Mouse (Mus musculus): ENCODE results near the gene Kif27. TPM values are rescaled to one million over a fixed set of nuclear protein-coding genes. Genes with fewer than 3 reads are reported as not detected.
"Not testable (repeated sequence)": the region's sequence is repeated elsewhere in the genome, so short reads cannot be mapped to it uniquely, and the experiment has no call there.

Gene Kif27
- 1.3 and 1.7 TPM in 2 replicates for polyA plus RNA-seq (2014; fragmentation: Nextera tagmentation; extraction: Ambion mirVana)

DNA sequence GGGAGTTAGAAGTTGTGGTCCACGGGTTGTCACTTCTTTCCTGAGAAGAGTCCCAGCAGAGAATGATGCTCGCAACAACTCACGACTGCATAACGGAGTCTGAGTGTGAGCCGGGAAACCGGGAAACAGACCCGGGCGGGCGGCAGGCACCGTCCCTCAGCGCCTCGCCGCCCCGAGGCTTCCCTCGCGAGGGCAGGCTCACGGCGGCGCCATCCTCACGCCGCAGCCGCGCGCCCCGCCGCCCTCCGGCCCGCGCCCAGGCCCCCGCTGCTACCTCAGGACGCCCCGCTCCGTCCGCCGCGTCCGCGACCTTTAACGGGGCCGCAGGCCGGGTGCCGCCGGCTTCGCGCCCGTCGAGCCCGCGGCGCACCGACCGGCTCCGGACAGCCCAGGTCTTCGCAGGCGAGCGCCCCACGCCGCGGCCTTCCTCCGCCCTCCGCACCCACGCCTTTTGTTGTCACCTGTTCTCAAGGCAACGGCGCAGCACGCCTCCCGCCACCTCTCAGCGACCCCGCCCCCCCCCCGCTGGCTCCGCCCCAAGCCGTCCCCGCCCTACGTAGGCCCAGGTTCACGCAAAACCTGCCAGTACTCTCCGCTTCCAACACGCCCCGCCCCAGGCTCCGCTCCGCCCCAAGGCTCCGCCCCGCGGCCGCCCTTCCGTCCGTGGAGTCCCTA, at the start of gene Kif27:
Kif27 (minus strand) TSS at position 494 of the 675 bp plus-strand sequence.
- peak within 1 kb of the TSS; percentile 62 for H3K9ac ChIP-seq (ENCODE audit: low read length)
- H3K4me2 ChIP-seq (ENCODE audit: low read depth, low read length, severe bottlenecking), result peak within 1 kb of the TSS; percentile 87
- H3K27me3 ChIP-seq (ENCODE audit: control insufficient read depth, insufficient read depth, low read length), result no peaks in the 10 kb centered on the region
- ATAC-seq (replicated peaks; ENCODE audit: low FRiP score), result peak; percentile 96
- H3K4me3 ChIP-seq (ENCODE audit: low read depth, low read length), result peak within 1 kb of the TSS; percentile 64
- no peak within 1 kb of the TSS for H3K27ac ChIP-seq (ENCODE audit: low read depth, low read length)
- DNase-seq (ENCODE audit: low spot score), result peak; percentile 94
- WGBS, result under 1% methylated on average over 67 of the region's 85 CpGs
- H3K4me1 ChIP-seq (replicated peaks; ENCODE audit: control insufficient read depth, insufficient read depth, low read length), result no peaks in the 10 kb centered on the region
- H3K9me3 ChIP-seq (ENCODE audit: control insufficient read depth, low read length), result no peaks in the 10 kb centered on the region
- no peaks in the 10 kb centered on the region for H3K36me3 ChIP-seq (ENCODE audit: control insufficient read depth, insufficient read depth, low read length)

DNA sequence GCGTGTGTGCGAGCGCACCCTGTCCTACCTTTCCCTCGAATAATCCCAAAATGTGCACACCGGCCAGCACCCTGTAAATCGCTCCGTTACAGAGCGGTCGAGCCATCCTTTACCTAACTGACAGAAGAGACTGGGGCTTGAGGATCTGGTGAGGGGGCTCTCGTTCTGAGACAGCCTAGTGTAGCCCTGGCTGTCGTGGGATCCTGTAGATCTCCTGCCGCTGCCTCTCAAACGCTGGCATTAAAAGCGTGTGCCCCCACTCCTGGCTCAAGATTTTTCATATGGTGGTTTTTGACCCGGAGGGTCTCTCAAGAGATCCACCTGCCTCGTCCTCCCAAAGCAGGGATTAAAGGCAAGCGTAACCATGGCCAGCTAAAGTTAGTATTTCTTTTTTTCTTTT, 44.3 kb upstream of the Kif27 start, which contains the start of gene Hnrnpk:
Hnrnpk (minus strand) TSS at position 101 of the 400 bp plus-strand sequence.
- peak within 1 kb of the TSS; percentile 100 for H3K4me3 ChIP-seq (ENCODE audit: low read depth, low read length)
- H3K27ac ChIP-seq (ENCODE audit: low read depth, low read length), result peak within 1 kb of the TSS; percentile 98
- H3K4me1 ChIP-seq (replicated peaks; ENCODE audit: control insufficient read depth, insufficient read depth, low read length); H3K9me3 ChIP-seq (ENCODE audit: control insufficient read depth, low read length); DNase-seq (ENCODE audit: low spot score); ATAC-seq (replicated peaks; ENCODE audit: low FRiP score); H3K36me3 ChIP-seq (ENCODE audit: control insufficient read depth, insufficient read depth, low read length); H3K27me3 ChIP-seq (ENCODE audit: control insufficient read depth, insufficient read depth, low read length): not testable (repeated sequence)
- H3K9ac ChIP-seq (ENCODE audit: low read length), result peak within 1 kb of the TSS; percentile 100
- H3K4me2 ChIP-seq (ENCODE audit: low read depth, low read length, severe bottlenecking), result peak within 1 kb of the TSS; percentile 55
- 8% methylated on average over 15 of the region's 17 CpGs for WGBS

DNA sequence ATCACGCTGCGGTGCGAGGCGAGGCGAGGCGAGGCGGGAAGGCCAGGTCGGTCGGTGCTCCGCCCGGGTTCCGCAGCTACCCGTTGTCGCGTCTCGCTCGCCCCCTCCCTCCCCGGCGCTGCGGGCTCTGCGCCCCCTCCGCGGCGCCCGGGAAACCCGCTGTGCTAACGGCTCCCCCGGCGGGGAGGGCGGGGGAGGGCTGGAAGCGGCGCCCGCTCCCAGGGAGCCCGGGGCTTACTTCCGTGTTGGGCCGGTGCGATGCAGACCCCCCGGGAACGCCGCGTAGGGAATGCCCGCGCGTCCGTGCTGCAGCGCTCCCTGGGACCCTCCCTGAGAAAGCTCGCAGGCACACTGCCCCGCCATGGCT, 43.8 kb upstream of the Kif27 start:
- Histone ChIP-seq H3K4me3 (ENCODE audit: low read depth, low read length) (peak overlapping the region; percentile 100), H3K36me3 (ENCODE audit: control insufficient read depth, insufficient read depth, low read length) (peaks cover 6% of the 10 kb centered on the region), H3K27ac (ENCODE audit: low read depth, low read length) (peak overlapping the region; percentile 98), H3K9ac (ENCODE audit: low read length) (peak overlapping the region; percentile 100), H3K4me2 (ENCODE audit: low read depth, low read length, severe bottlenecking) (peak overlapping the region; percentile 55), H3K27me3 (ENCODE audit: control insufficient read depth, insufficient read depth, low read length) (no peaks in the 10 kb centered on the region), H3K9me3 (ENCODE audit: control insufficient read depth, low read length) (no peaks in the 10 kb centered on the region), H3K4me1 (replicated peaks; ENCODE audit: control insufficient read depth, insufficient read depth, low read length) (no peaks in the 10 kb centered on the region; the same call in 1 of the 2 replicates)
- DNase-seq (ENCODE audit: low spot score), result no peak
- peak; percentile 63 for ATAC-seq (replicated peaks; ENCODE audit: low FRiP score)
- 0% methylated on average over 26 of the region's 48 CpGs for WGBS

DNA sequence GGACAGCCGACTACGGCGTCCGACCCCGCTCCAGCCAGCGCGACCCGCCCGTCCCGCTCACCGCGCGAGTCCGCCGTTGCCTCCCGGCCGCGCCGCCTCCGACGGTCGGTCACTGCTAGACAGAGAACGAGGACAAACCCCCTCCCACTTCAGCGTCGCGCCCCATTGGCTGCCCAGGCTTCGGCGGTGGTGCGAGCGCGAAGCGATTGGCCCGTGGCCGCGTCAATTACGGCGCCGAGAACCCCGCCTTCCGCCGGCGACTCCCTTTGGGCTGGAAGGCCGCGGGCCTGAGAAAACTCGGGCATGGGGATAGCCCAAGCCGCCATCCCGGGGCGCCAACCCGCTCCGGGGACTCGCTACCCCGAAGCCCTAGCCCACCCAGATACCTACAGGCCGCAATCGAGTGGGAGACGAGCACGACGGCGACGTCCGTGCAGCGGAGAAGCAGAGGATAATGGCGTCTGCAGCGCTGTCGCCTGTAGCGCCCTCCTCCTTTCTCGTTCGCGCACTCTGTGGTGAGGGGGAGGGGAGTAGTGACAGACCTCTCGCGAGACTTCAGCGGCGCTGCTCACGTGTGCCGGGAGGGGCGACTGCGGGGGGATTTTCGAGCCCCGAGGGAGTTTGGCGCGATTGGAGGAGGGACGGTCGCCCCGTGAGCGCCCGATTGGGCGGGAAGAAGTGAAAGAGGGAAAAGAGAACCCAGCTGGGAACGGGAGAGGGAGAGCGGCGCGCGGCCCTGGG, 43.3 kb upstream of the Kif27 start, which contains the start of gene Rmi1:
Rmi1 (plus strand) TSS at position 246 of the 741 bp plus-strand sequence.
- no peaks in the 10 kb centered on the region for H3K9me3 ChIP-seq (ENCODE audit: control insufficient read depth, low read length)
- H3K36me3 ChIP-seq (ENCODE audit: control insufficient read depth, insufficient read depth, low read length), result peaks cover 11% of the 10 kb centered on the region
- H3K4me1 ChIP-seq (replicated peaks; ENCODE audit: control insufficient read depth, insufficient read depth, low read length), result no peaks in the 10 kb centered on the region; the same call in 1 of the 2 replicates
- no peaks in the 10 kb centered on the region for H3K27me3 ChIP-seq (ENCODE audit: control insufficient read depth, insufficient read depth, low read length)
- peak within 1 kb of the TSS; percentile 100 for H3K9ac ChIP-seq (ENCODE audit: low read length)
- H3K4me2 ChIP-seq (ENCODE audit: low read depth, low read length, severe bottlenecking), result peak within 1 kb of the TSS; percentile 85
- peak within 1 kb of the TSS; percentile 98 for H3K27ac ChIP-seq (ENCODE audit: low read depth, low read length)
- 0% methylated on average over 64 of the region's 91 CpGs for WGBS
- H3K4me3 ChIP-seq (ENCODE audit: low read depth, low read length), result peak within 1 kb of the TSS; percentile 100
- peak; percentile 93 for ATAC-seq (replicated peaks; ENCODE audit: low FRiP score)
- peak; percentile 99 for DNase-seq (ENCODE audit: low spot score)

DNA sequence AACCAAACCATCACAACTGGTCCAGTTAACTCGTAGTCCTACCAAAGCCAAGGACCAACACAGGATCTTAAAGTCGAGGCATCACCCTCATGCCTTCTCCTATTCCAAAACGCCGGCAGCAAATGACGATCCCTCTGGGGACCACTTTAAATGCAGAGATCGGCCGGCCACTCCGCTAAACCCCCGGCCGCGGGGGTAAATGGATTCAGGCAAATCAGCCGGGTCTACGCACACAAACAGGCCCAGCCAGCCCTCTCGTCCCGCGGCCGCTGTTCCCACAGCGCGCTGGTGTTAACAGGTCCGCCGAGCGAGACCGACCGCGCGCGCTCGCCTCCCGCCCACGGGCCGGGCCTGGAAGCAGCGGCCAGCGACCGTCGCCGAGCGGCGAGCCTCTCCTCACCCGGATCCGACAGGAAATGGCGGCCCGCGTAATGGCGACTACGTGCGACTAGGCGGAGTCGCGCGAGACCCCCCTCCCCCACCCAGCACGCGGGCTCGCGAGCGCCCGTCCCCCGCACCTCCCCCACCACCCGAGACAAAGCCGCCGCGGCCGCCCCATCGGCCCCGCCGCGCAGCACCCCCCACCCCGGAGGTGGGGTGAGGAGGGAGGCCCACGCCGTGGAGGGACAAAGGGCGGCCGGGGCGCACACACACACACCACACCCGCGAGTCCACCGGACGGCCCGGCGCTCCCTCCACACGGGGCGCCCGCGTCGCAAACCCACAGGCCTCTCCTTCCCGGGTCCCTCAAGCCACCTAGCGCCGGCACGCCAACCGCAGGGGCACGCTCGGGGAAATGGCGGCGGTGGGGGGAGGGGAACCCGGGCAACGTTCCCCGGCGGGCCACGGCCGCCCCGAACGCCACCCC, 42.4 kb upstream of the Kif27 start:
- no peaks in the 10 kb centered on the region for H3K27me3 ChIP-seq (ENCODE audit: control insufficient read depth, insufficient read depth, low read length)
- ATAC-seq (replicated peaks; ENCODE audit: low FRiP score), result peak; percentile 51
- peaks cover 14% of the 10 kb centered on the region for H3K36me3 ChIP-seq (ENCODE audit: control insufficient read depth, insufficient read depth, low read length)
- H3K4me3 ChIP-seq (ENCODE audit: low read depth, low read length), result peak overlapping the region; percentile 100
- H3K4me1 ChIP-seq (replicated peaks; ENCODE audit: control insufficient read depth, insufficient read depth, low read length), result no peaks in the 10 kb centered on the region; the same call in 1 of the 2 replicates
- H3K27ac ChIP-seq (ENCODE audit: low read depth, low read length), result peak overlapping the region; percentile 98
- H3K9me3 ChIP-seq (ENCODE audit: control insufficient read depth, low read length), result no peaks in the 10 kb centered on the region
- H3K9ac ChIP-seq (ENCODE audit: low read length), result peak overlapping the region; percentile 100
- WGBS, result under 1% methylated on average over 64 of the region's 100 CpGs
- peak; percentile 92 for DNase-seq (ENCODE audit: low spot score)
- H3K4me2 ChIP-seq (ENCODE audit: low read depth, low read length, severe bottlenecking), result peak overlapping the region; percentile 85

DNA sequence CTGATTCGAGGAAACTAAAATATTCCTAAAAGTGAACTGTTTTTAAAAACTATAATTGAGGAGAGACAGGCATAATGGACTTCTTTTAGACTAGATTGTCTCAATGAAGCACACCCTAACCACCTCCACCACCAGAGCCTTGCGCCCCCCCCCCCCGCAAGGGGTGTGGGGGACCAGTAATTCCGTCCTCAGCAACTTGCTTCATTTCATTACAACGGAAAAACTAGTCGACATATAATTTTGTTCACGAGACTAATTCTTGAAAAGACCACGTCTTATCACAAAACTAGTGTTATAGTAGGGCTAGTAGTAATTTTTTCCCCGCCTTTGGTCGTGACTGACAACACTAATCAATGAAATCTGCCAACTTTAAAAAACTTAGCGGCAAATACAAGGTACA, 41.7 kb upstream of the Kif27 start:
- DNase-seq (ENCODE audit: low spot score), result peak; percentile 61
- Histone ChIP-seq H3K9me3 (ENCODE audit: control insufficient read depth, low read length) (no peaks in the 10 kb centered on the region), H3K27ac (ENCODE audit: low read depth, low read length) (peak overlapping the region; percentile 98; the same call in 1 of the 2 replicates), H3K4me3 (ENCODE audit: low read depth, low read length) (peak overlapping the region; percentile 100), H3K4me2 (ENCODE audit: low read depth, low read length, severe bottlenecking) (peak overlapping the region; percentile 85), H3K9ac (ENCODE audit: low read length) (peak overlapping the region; percentile 100), H3K27me3 (ENCODE audit: control insufficient read depth, insufficient read depth, low read length) (no peaks in the 10 kb centered on the region), H3K36me3 (ENCODE audit: control insufficient read depth, insufficient read depth, low read length) (peaks cover 20% of the 10 kb centered on the region), H3K4me1 (replicated peaks; ENCODE audit: control insufficient read depth, insufficient read depth, low read length) (no peaks in the 10 kb centered on the region; the same call in 1 of the 2 replicates)
- no peak for ATAC-seq (replicated peaks; ENCODE audit: low FRiP score)
- WGBS, result 1% methylated on average over 11 of the region's 11 CpGs

DNA sequence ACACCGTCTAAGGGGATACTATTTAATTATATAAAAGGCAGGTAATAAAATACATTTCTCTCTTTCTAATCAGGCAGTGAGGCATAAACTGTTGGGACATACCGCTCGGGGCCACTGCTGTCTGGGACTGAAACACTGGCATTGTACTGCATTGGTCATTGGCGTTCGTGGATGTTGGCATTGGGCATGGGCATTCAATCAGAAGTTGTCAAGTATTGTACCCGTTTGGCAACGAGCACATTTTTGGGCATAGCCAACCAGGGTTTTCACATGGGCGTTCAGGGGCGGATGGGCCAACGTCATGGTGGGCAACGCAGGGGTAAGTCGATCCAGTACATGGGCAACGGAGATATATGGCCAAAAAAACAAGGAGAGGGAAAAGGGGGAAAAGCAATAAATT, 38.7 kb upstream of the Kif27 start:
- Histone ChIP-seq H3K36me3 (ENCODE audit: control insufficient read depth, insufficient read depth, low read length) (peaks cover 27% of the 10 kb centered on the region), H3K4me3 (ENCODE audit: low read depth, low read length) (no peak overlapping the region), H3K27me3 (ENCODE audit: control insufficient read depth, insufficient read depth, low read length) (no peaks in the 10 kb centered on the region), H3K9ac (ENCODE audit: low read length) (no peak overlapping the region), H3K27ac (ENCODE audit: low read depth, low read length) (no peak overlapping the region), H3K9me3 (ENCODE audit: control insufficient read depth, low read length) (no peaks in the 10 kb centered on the region), H3K4me1 (replicated peaks; ENCODE audit: control insufficient read depth, insufficient read depth, low read length) (no peaks in the 10 kb centered on the region; the same call in 1 of the 2 replicates), H3K4me2 (ENCODE audit: low read depth, low read length, severe bottlenecking) (no peak overlapping the region)
- ATAC-seq (replicated peaks; ENCODE audit: low FRiP score) (no peak), DNase-seq (ENCODE audit: low spot score) (no peak)
- 92% methylated on average over 13 of the region's 13 CpGs for WGBS

DNA sequence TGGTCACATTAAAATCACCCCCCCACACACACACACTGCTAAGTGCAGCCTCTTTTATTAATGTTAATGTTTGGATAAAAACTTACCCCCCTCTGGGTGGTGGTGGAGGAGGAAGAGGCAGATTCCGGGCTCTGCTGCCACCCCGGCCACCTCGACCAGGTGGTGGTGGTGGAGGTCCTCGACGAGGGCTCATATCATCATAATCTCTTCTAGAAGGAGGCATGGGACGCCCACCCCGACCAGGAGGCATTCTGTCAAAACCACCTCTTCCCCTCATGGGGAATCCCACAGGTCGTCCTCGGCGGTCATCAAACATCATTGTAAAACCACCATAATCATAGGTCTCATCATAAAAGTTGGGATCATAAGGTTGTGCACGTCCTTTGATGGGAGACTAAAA, 35.5 kb upstream of the Kif27 start:
- not testable (repeated sequence) for H3K27me3 ChIP-seq (ENCODE audit: control insufficient read depth, insufficient read depth, low read length); DNase-seq (ENCODE audit: low spot score); H3K4me2 ChIP-seq (ENCODE audit: low read depth, low read length, severe bottlenecking); H3K4me1 ChIP-seq (replicated peaks; ENCODE audit: control insufficient read depth, insufficient read depth, low read length); H3K4me3 ChIP-seq (ENCODE audit: low read depth, low read length); H3K9me3 ChIP-seq (ENCODE audit: control insufficient read depth, low read length); ATAC-seq (replicated peaks; ENCODE audit: low FRiP score); H3K27ac ChIP-seq (ENCODE audit: low read depth, low read length); H3K9ac ChIP-seq (ENCODE audit: low read length)
- WGBS, result 92% methylated on average over 11 of the region's 11 CpGs
- peaks cover 31% of the 10 kb centered on the region for H3K36me3 ChIP-seq (ENCODE audit: control insufficient read depth, insufficient read depth, low read length)

Measured in forebrain, embryonic 11.5 days (tissue).